Mouse (Mus musculus) CH12F3 (cell line): ENCODE measurements around the gene R3hdm4.

ENCODE experiments used
- in situ Hi-C: fragments of 300-500 bp; cut with MboI; formaldehyde crosslinking; loops from 2 replicates; pipeline ENCODE4 v1.14.3; 2020; ENCODE audit warnings: low sequenced_read_pairs

The R3hdm4 gene

DNA sequence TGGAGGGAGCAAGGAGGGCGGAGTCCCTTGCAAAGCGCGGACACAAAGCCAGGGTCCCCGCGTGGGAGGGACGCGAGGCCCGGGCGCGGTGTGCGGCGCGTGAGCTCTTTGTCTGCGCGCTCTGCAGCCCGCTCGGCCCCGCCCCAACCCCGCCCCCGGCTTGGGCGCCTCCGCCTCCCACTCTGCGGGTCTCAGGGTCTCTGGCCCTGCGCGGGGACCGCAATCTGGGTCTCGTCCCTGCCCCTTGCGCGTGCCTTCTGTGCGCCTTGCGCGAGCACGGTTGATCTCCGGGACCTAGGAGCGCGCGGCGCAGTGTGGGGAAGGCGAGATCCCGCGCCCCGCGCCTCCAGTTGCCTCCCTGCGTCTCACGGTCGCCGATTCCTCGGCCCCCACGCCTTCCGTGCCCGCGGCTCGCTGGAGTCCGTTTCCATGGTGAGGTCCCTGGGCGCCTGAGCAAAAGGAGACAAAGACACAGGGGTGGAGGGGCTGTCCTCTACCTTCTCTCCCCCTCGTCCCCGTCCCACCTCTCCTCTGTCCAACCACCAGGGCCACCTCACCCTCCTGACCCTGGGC, 46.6 kb downstream of the R3hdm4 start, which contains the start of the genes Prtn3 and Plppr3:
Prtn3 (plus strand) TSS at position 187 of the 573 bp plus-strand sequence.
Plppr3 (minus strand) TSS at position 345 of the 573 bp plus-strand sequence.
- in situ Hi-C loops: no loop called here

DNA sequence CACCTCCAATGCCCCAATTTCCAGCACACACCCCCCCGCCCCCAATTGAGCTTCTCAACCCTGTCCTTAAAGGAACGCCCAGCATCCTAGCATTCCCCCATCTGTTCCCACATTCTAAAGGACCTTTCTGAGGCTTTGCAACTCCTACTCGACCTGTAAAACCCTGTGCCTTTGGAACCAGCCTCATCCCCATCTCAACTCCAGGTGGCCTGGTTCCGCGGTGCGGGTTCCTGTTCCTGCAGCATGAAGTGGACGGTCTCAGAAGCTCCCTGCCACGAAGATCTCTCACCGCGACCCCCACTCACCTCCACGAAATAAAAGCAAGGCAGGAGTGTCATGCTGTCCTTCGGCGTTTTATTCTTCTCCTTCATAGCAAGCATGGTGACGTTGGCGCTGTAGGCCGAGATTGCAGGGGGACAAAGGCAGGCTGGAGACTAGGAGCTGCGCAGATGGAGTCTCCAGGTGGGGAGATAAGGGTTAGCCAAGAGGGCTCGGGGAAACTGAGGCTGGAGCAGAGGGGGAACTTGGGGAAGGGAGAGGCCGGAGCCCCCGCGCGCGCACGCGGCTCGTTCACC, 47.2 kb downstream of the R3hdm4 start:
- in situ Hi-C loops: no loop called here

DNA sequence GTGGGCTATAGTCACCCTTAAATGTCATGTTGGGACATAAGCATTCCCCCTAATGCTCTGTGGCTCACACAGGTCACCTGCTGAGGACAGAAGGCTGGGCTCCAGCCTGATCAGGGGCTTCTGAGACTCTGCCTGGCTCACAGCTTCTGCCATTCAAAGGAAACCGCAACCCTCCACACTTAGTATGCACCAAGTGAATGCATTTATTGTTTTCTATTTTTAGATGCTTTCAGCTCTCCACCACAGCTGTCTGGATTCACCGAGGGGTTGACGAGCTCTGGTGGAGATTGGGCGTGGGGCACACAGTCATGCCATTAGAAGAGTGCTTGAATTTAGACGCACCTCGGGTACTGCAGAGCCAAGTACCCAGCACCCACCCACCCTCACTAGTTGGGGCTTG, 47.7 kb downstream of the R3hdm4 start:
- in situ Hi-C loops: no loop called here

DNA sequence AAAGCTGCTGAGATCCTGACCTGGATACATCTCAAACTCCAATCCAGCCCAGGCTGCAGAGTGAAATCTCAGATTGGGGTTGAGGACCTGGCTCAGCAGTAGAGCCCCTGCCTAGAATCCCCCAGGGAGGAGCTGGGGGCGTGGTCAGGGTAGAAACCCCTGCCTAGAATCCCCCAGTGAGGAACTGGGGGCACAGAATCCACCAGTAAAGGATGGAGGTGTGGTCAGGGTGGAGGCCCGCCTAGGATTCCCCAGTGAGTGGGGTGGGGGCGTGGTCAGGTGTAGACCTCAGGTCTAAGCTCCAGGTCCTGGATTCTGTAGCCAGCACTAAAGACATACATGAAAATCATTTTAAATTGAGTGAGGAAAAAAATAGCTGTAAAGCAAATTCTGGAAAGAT, 48.1 kb downstream of the R3hdm4 start:
- in situ Hi-C loops: no loop called here

DNA sequence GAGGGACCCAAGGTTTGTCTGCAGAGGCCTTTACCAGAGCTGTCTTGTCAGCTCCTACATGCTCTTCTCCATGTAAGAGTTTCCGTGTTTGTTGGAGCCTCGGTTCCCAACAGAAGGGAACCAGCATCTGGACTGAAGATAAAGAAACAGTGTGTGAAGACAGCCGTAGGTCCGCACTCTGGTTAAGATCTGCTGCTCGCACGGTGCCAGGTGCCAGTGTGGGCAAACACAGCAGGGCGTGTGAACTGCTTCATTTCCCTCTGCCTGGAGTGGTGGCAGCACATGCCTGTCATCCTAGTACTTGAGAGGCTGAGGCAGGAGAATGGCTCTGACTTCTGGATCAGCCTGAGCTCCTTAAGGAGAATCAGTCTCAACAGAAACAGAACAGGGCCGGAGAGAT, 49.2 kb downstream of the R3hdm4 start:
- in situ Hi-C loops: no loop called here

DNA sequence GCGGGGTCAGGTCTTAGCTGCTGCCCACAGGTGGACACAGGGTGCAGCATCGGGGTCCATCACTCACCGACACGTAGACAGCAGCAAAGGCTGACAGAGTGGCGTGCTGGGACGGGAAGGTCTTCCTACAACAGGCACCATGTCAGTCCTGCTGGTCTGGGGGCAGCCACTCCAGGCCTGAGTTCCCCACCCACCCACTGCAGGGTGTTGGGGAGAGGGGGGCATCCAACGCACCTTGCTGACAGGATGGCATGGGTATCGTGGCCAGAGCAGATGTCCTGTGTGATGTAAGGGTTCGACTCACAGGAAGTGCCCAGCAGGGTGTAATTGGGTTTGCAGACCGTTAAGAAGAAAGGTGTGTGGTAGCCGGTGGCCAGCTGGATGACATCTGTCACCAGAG, 54.4 kb downstream of the R3hdm4 start:
- in situ Hi-C loops: no loop called here

DNA sequence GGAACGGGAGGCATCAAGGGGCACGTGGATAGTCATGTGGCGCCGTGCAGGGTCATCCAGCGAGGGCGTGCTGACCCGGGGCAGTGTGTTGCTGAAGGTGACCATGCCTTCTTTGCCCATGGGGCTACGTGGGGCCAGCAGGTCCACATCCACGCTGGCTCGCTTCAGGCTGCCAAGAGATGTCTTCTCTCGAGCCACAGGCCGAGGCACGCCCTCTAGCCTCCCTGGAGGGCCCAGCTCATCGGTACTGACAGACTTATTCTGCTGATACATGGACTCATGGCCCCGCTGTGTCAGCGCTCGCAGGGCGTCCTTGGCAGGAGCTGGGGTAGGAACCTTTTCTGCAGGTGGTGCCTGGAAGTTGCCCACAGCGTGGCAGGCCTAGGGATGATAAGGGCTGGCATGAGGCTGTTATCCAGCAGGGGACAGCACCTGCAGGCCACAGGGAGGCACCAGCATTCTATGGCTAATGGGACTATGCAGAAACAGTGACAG, 55.2 kb downstream of the R3hdm4 start:
- in situ Hi-C loops: no loop called here

DNA sequence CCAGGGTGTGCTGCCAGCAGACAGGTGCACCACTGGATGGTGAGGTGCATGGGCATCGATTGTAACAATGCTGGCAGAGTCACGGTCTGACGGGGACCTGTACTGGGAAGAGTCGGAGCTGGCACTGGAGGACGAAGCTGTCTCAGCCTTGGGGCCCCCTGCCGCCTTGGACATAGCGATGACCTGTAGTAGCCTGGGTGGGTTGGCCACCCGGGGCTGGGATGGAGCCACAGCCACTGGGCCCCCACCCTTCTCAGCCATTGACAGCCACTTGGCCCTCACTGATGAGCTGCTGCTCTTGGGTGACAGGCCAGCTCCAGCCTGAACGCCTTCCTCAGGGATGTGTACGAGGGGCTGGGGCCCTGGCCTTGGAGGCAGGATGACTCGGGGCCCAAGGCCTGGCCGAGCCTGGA, 55.8 kb downstream of the R3hdm4 start:
- in situ Hi-C loops: no loop called here

DNA sequence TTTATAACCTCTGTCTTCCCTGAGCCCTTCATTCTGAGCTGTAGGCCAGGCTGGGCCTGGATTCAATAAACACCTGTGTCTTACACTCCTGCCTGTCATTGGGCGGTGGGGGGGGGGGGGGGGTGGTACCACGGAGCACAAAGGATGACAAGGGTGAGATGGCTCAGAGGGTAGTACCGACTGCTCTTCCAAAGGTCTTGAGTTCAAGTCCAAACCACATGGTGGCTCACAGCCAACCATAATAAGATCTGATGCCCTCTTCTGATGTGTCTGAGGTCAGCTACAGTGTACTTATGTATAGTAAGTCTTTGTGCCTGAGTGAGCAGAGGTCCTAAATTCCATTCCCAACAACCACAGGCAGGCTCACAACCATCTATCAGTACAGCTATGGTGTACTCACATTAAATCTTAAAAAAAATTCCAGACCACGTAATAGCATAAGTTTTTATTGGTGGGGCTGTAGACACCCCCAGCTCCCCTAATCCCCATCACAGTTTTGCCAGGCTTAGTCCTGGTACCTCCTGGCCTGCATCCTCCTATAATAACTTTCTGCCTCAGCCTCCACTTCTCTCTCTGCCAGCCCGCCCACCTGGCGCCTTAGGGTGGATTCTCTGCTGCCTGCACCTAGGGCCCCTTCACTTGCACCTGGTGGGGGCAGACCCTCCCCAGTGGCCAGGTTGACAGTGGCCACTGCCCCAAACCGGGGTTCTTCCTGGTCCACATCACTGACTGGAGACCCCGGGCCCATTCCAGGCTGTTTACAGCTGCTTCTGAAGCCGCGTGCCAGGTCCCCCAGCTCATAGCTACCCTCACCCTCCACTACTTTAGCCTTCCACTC, 56.4 kb downstream of the R3hdm4 start:
- in situ Hi-C loops: no loop called here

DNA sequence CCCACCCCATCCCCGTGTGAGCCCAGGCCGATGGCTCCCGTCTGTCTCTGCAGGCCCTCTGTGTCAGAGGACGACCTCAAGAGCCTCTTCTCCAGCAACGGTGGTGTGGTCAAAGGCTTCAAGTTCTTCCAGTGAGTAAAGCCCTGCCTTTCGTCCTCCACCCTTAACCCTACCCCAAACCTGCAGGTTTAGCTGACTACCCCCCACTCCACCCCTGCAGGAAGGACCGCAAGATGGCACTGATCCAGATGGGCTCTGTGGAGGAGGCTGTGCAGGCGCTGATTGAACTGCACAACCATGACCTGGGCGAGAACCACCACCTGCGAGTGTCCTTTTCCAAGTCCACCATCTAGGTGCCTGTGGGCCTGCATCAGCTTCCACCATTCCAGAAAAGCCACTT, 58.1 kb downstream of the R3hdm4 start:
- in situ Hi-C loops: no loop called here

DNA sequence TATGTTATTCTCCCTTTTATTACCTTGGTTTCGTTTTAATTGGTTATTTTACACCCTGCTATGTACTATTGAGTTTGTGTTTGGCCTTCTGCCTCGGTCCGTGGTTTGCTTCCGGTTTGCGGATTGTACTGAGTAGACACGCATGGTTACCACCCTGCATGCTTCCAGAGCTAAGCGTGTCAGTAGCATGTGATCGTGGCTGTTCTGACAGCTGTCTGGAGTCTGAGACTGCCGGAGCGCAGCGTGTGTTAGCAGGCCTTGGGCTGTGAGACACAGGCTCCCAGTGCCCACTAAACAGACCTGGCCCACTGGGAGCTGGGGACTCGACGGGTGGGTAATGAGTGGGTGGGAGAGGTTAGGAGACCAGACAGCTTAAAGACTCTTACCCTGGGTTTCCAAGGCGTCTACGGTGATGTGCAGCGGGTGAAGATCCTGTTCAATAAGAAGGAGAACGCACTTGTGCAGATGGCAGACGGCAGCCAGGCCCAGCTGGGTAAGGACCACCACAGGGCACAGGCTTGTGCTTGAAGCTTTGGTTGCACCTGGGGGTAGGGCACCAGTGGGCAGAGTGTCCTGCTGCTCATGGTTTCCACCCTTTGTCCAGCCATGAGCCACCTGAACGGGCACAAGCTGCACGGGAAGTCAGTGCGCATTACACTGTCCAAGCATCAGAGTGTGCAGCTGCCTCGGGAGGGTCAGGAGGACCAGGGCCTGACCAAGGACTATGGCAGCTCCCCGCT, 58.8 kb downstream of the R3hdm4 start:
- in situ Hi-C loops: no loop called here

DNA sequence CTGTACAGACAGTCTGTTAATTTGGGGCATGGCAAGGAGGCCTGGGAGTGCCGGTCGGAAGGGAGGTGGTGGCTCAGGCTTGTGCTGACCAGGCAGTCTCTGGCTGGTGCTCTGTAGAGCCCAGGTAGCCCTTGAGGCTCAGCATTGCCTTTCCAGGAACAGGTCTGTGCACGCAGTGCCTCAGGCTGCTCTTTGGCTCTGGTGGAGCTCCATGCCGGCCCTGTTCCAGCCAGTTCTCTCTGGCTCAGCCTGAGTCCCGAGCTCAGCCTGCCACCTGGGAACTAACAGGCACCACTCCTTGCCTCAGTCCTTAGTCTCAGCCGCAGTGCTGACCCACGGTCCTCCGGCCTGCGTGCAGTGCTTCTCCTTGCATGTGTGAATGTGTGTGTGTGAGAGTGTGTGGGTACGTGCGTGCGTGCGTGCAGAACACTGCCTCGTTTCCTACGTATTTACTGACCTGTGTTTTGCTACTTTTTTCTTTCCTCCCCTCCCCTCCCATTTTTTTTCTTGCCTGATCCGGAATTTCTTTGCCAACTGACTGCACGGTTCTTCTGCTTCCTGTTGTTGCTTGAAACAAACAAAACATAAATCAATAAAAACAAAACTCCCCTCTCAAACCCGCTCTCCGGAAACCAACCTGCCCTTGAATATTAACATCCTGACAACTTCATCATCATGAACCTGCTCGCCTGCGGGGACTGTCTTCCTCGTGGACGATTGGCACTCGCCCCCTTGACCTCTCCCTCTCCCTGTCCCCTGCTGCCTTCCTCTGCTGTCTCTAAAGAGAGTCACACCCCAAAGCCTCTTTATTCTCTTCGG, 59.6 kb downstream of the R3hdm4 start:
- in situ Hi-C loops: no loop called here

DNA sequence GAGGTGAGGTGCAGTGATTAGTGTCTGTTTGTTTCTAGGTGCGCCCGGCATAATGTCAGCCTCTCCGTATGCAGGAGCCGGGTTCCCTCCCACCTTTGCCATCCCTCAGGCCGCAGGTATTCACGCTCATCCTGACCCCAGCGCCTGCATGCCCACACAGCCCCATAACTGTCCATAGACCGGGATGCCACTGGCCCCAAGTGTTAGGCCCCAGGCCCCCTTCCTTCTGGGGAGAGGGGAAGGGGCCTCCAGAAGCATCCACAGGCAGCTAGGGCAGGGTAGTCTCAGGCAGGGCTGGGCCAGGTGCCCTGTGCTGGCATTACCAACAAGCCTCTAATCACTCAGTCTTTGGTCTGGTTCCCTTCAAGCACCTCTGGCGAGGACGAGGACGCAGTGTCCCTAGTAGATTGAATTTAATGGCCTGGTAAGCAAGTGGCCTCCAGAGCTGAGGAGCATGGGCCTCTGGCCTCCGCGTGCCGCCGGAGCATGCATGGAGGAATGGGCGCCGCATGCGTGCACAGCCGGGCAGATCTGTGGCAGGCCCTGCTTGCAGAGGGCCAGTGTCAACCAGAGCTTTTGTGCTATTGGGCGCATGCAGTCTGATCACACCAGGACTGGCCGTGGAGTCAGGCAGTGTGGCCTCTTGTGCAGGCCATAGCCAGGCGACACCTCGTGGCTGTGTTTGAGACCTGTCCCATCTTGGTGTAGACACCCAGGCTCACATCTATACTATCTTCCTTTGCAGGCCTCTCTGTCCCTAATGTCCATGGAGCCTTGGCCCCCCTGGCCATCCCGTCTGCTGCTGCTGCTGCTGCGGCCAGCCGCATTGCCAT, 60.7 kb downstream of the R3hdm4 start:
- in situ Hi-C loops: no loop called here
